Mouse (Mus musculus) testis, adult 2 months (tissue): ENCODE results near the gene Emg1.

Experiments
- CTCF ChIP-seq: fragments of 200-500 bp; IDR thresholded peaks from 2 replicates; pipeline ENCODE4 v1.5.1; 2012; ENCODE audit warnings: low read depth, mild to moderate bottlenecking, inconsistent platforms, low read length, moderate library complexity; ENCODE audit not compliant: control insufficient read depth, insufficient read depth, insufficient replicate concordance
- POLR2A ChIP-seq: fragments of 200-500 bp; IDR thresholded peaks from 2 replicates; pipeline ENCODE4 v1.6.1; 2012; ENCODE audit warnings: low read depth, mild to moderate bottlenecking, inconsistent platforms, low read length, moderate library complexity; ENCODE audit not compliant: control insufficient read depth

DNA sequence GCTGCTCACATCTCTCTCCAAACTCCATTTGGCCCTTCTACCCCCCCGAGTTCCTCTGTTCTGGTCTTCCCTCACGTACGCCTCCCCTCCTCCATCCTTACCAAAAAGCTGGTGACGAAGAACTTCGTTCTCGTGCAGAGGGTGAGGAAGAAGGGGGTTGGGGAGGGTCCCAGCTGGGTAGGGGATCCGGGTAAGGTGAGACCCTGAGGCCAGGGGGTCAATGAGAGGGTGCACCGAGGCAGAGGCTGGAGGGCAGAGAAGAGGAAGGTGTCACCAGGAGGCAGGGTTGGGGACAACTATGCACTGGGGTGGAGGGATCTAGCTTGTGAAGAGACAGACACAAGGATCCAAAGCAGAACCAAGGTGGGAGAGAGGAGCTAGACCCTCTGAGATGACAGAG, 31.7 kb upstream of the Emg1 start:
- TF ChIP-seq CTCF: no peak
- TF ChIP-seq POLR2A: no peak
